Mouse (Mus musculus): ENCODE results near the gene Foxf1.

The Foxf1 gene

GRCm38 (mm10) chr8:121084210-121084951 is at the start of gene Foxf1:
Gene Foxf1 (plus strand): TSS chr8:121084386.
- peak in 1 of 2 experiments; percentile 67 for DNase-seq (ENCODE audit: low spot score in 2 of 2)

GRCm38 (mm10) chr8:121035611-121036010 is 48.6 kb upstream of the Foxf1 start:
- no peak for DNase-seq (ENCODE audit: low spot score in 2 of 2)

GRCm38 (mm10) chr8:121043719-121044440 is 40.3 kb upstream of the Foxf1 start:
- DNase-seq (ENCODE audit: low spot score in 2 of 2): no peak

GRCm38 (mm10) chr8:121047441-121047840 is 36.7 kb upstream of the Foxf1 start:
- no peak for DNase-seq (ENCODE audit: low spot score in 2 of 2)

GRCm38 (mm10) chr8:121058081-121058480 is 26.1 kb upstream of the Foxf1 start:
- no peak for DNase-seq (ENCODE audit: low spot score in 2 of 2)

GRCm38 (mm10) chr8:121059098-121059497 is 25.1 kb upstream of the Foxf1 start:
- DNase-seq (ENCODE audit: low spot score in 2 of 2): no peak

- no peak for DNase-seq (ENCODE audit: low spot score in 2 of 2)
These were observed 21.7 kb upstream of the Foxf1 start for GRCm38 (mm10) chr8:121062521-121062920.

GRCm38 (mm10) chr8:121063649-121064048 is 20.5 kb upstream of the Foxf1 start:
- no peak for DNase-seq (ENCODE audit: low spot score in 2 of 2)

GRCm38 (mm10) chr8:121071454-121071853 is 12.7 kb upstream of the Foxf1 start:
- no peak for DNase-seq (ENCODE audit: low spot score in 2 of 2)

- DNase-seq (ENCODE audit: low spot score in 2 of 2): no peak
These were observed 11.6 kb upstream of the Foxf1 start for GRCm38 (mm10) chr8:121072406-121073130.

- no peak for DNase-seq (ENCODE audit: low spot score in 2 of 2)
These were observed 10.7 kb upstream of the Foxf1 start for GRCm38 (mm10) chr8:121073174-121074107.

GRCm38 (mm10) chr8:121074108-121074847 is 9.9 kb upstream of the Foxf1 start:
- no peak for DNase-seq (ENCODE audit: low spot score in 2 of 2)

GRCm38 (mm10) chr8:121074848-121075145 is 9.4 kb upstream of the Foxf1 start:
- no peak for DNase-seq (ENCODE audit: low spot score in 2 of 2)

- DNase-seq (ENCODE audit: low spot score in 2 of 2): no peak
These were observed 8.2 kb upstream of the Foxf1 start for GRCm38 (mm10) chr8:121075936-121076335.

GRCm38 (mm10) chr8:121076555-121076954 is 7.6 kb upstream of the Foxf1 start:
- no peak for DNase-seq (ENCODE audit: low spot score in 2 of 2)

- DNase-seq (ENCODE audit: low spot score in 2 of 2): no peak
These were observed 5.5 kb upstream of the Foxf1 start for GRCm38 (mm10) chr8:121078721-121079120.

- DNase-seq (ENCODE audit: low spot score in 2 of 2): no peak
These were observed 5.0 kb upstream of the Foxf1 start for GRCm38 (mm10) chr8:121079201-121079600.

- no peak for DNase-seq (ENCODE audit: low spot score in 2 of 2)
These were observed 4.2 kb upstream of the Foxf1 start for GRCm38 (mm10) chr8:121079944-121080343.

- DNase-seq (ENCODE audit: low spot score in 2 of 2): no peak
These were observed 3.7 kb upstream of the Foxf1 start for GRCm38 (mm10) chr8:121080361-121081090.

- DNase-seq (ENCODE audit: low spot score in 2 of 2): no peak
These were observed 2.8 kb upstream of the Foxf1 start for GRCm38 (mm10) chr8:121081398-121081797.
